Mouse (Mus musculus): ENCODE measurements at regions not wholly inside any gene's neighbourhood (a gene's known extent, or its start where the extent isn't known, plus 50 kb on each side); places are given as distances from the start of the nearest gene placed in this dataset.

- DNase-seq: no peak
Measured at GRCm38 (mm10) chr4:56028441-56028840, 496.2 kb upstream of the Klf4 start.

GRCm38 (mm10) chr4:56027258-56027657, 495.0 kb upstream of the Klf4 start:
- no peak for DNase-seq

GRCm38 (mm10) chr4:56024478-56024877, 492.2 kb upstream of the Klf4 start:
- no peak for DNase-seq

- DNase-seq: no peak
Measured at GRCm38 (mm10) chr4:56018212-56018611, 485.9 kb upstream of the Klf4 start.

- peak; percentile 13 for DNase-seq
Measured at GRCm38 (mm10) chr4:56015481-56015880, 483.2 kb upstream of the Klf4 start.

- no peak for DNase-seq
Measured at GRCm38 (mm10) chr4:56008287-56008686, 476.0 kb upstream of the Klf4 start.

GRCm38 (mm10) chr4:56004227-56004626, 472.0 kb upstream of the Klf4 start:
- no peak for DNase-seq

- no peak for DNase-seq
Measured at GRCm38 (mm10) chr4:56001312-56001731, 469.1 kb upstream of the Klf4 start.

- no peak for DNase-seq
Measured at GRCm38 (mm10) chr4:55984026-55984425, 451.8 kb upstream of the Klf4 start.

GRCm38 (mm10) chr4:55978539-55978938, 446.3 kb upstream of the Klf4 start:
- DNase-seq: no peak

- DNase-seq: no peak
Measured at GRCm38 (mm10) chr4:55976265-55976664, 444.0 kb upstream of the Klf4 start.

- DNase-seq: no peak
Measured at GRCm38 (mm10) chr4:55973706-55974105, 441.4 kb upstream of the Klf4 start.

GRCm38 (mm10) chr4:55972235-55972819, 440.1 kb upstream of the Klf4 start:
- no peak for DNase-seq

- DNase-seq: no peak
Measured at GRCm38 (mm10) chr4:55960063-55960462, 427.8 kb upstream of the Klf4 start.

GRCm38 (mm10) chr4:55953701-55954100, 421.4 kb upstream of the Klf4 start:
- no peak for DNase-seq

GRCm38 (mm10) chr4:55952220-55952619, 420.0 kb upstream of the Klf4 start:
- DNase-seq: no peak

- no peak for DNase-seq
Measured at GRCm38 (mm10) chr4:55941423-55941822, 409.2 kb upstream of the Klf4 start.

GRCm38 (mm10) chr4:55938383-55938782, 406.1 kb upstream of the Klf4 start:
- DNase-seq: no peak

GRCm38 (mm10) chr4:55937833-55938232, 405.6 kb upstream of the Klf4 start:
- DNase-seq: no peak

- no peak for DNase-seq
Measured at GRCm38 (mm10) chr4:55929141-55929782, 397.0 kb upstream of the Klf4 start.

GRCm38 (mm10) chr4:55928670-55929069, 396.4 kb upstream of the Klf4 start:
- no peak for DNase-seq

- no peak for DNase-seq
Measured at GRCm38 (mm10) chr4:55928196-55928595, 395.9 kb upstream of the Klf4 start.

GRCm38 (mm10) chr4:55927391-55927790, 395.1 kb upstream of the Klf4 start:
- no peak for DNase-seq

GRCm38 (mm10) chr4:55924974-55925373, 392.7 kb upstream of the Klf4 start:
- DNase-seq: no peak

- no peak for DNase-seq
Measured at GRCm38 (mm10) chr4:55921217-55921616, 389.0 kb upstream of the Klf4 start.

Measured in cerebellum, adult 8-10 months (tissue).